Mouse (Mus musculus): Measurements from ENCODE around the gene Zfp385a. TPM values are rescaled to one million over a fixed set of nuclear protein-coding genes. Genes with fewer than 3 reads are reported as not detected.
A peak's percentile ranks its signal among the peaks of the same experiment; 100 is the strongest.

Zfp385a gene
- polyA plus RNA-seq, 1 experiment from 2014 or later: 5.6 TPM

DNA sequence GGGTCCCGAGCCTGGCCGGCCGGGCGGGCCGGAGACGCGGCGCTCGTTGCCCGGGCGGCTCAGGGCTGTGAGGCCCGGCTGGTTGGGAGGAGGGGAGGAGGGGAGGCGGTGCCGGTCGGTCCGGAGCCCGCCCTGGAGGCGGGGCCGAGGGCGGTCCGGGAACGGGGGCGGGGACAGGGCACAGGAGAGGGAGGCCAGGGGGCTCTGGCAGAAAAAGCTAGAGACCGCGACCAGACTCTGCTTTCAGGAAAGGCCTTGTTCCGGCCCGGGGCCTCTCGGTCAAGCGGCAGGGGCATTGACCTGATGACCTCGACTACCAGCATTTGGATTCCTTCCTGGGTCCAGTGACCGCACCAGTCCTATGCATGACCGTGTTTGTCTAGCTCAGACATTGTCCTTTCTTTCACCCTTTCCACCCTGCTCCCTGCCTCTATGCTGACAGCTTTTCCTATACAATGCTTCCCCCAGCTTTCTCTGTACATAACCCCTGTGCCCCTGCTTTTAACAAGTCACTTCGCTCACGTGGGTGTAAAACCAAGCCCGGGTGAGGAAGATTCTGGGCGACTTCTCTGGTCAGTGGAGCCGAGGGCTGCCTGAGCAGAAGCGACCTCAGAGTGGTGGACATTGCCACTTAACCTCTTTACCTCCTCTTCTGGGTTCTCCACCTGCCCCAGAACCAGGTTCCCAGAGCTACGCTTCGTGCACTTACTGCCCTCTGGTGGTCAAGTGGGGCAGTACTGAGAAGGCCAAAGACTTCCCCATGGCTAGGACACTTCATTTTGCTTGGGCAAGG is 16.2 kb downstream of the Zfp385a start:
- Histone ChIP-seq H3K4me1 (replicated peaks) (peaks cover 23% of the 10 kb centered on the region), H3K27ac (peak overlapping the region; percentile 67), H3K9me3 (no peaks in the 10 kb centered on the region), H3K36me3 (no peaks in the 10 kb centered on the region), H3K4me3 (replicated peaks) (peak overlapping the region; percentile 71), H3K4me2 (replicated peaks) (peak overlapping the region; percentile 93), H3K9ac (peak overlapping the region; percentile 70), H3K27me3 (replicated peaks) (no peaks in the 10 kb centered on the region)
- WGBS: 1% methylated on average over 38 of the region's 40 CpGs
- ATAC-seq: peak; percentile 98

- Histone ChIP-seq H3K9me3 (no peaks in the 10 kb centered on the region), H3K27me3 (replicated peaks) (no peaks in the 10 kb centered on the region), H3K4me2 (replicated peaks) (peak overlapping the region; percentile 93), H3K4me3 (replicated peaks) (peak overlapping the region; percentile 71), H3K27ac (no peak overlapping the region), H3K4me1 (replicated peaks) (peaks cover 25% of the 10 kb centered on the region), H3K9ac (peak overlapping the region; percentile 70), H3K36me3 (no peaks in the 10 kb centered on the region)
- 2% methylated on average over 16 of the region's 26 CpGs for WGBS
- peak; percentile 70 for ATAC-seq
Observed at GRCm38 (mm10) chr15:103323070-103323454, 16.8 kb downstream of the Zfp385a start.

GRCm38 (mm10) chr15:103322396-103322795 is 17.5 kb downstream of the Zfp385a start:
- Histone ChIP-seq H3K9ac (peak overlapping the region; percentile 70; the same call in 1 of the 2 replicates), H3K36me3 (no peaks in the 10 kb centered on the region), H3K27me3 (replicated peaks) (no peaks in the 10 kb centered on the region), H3K9me3 (no peaks in the 10 kb centered on the region), H3K4me3 (replicated peaks) (peak overlapping the region; percentile 71), H3K27ac (no peak overlapping the region), H3K4me1 (replicated peaks) (peaks cover 26% of the 10 kb centered on the region), H3K4me2 (replicated peaks) (peak overlapping the region; percentile 93)
- no peak for ATAC-seq
- WGBS: 49% methylated on average over 4 of the region's 4 CpGs

- ATAC-seq: no peak
- Histone ChIP-seq H3K4me3 (replicated peaks) (no peak overlapping the region), H3K36me3 (no peaks in the 10 kb centered on the region), H3K27me3 (replicated peaks) (no peaks in the 10 kb centered on the region), H3K9me3 (no peaks in the 10 kb centered on the region), H3K27ac (no peak overlapping the region), H3K4me2 (replicated peaks) (no peak overlapping the region), H3K9ac (no peak overlapping the region), H3K4me1 (replicated peaks) (peaks cover 26% of the 10 kb centered on the region)
- 58% methylated on average over 1 of the region's 1 CpGs for WGBS
Observed at GRCm38 (mm10) chr15:103321076-103321475, 18.8 kb downstream of the Zfp385a start.

- H3K27ac ChIP-seq: no peak overlapping the region
Observed at GRCm38 (mm10) chr15:103318201-103318816, 21.6 kb downstream of the Zfp385a start.

DNA sequence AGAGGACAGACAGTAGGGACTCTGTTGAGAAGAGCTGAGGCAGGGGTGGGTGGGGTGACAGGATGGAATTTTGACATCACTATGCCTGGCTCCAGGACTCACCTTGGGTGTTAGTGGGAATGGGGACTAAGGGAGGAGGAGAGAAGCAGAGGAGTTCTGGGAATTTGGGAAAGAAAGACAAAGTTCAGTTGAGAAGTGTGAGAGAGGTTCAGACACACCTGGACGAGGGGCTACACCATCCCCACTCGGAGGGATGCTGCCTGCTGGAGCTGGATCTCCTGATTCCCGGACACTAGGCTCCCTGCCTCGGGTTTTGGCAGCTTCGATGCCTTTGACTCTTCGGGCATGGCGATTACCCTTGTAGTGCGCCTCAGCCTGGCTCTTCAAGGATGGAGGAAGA is 22.2 kb downstream of the Zfp385a start:
- Histone ChIP-seq H3K4me1 (replicated peaks) (peaks cover 34% of the 10 kb centered on the region), H3K36me3 (no peaks in the 10 kb centered on the region), H3K4me3 (replicated peaks) (no peak overlapping the region), H3K4me2 (replicated peaks) (no peak overlapping the region), H3K9ac (peak overlapping the region; percentile 4; the same call in 1 of the 2 replicates), H3K9me3 (no peaks in the 10 kb centered on the region), H3K27ac (no peak overlapping the region), H3K27me3 (replicated peaks) (no peaks in the 10 kb centered on the region)
- ATAC-seq: no peak
- 91% methylated on average over 8 of the region's 8 CpGs for WGBS

More at GRCm38 (mm10) chr15:103318201-103318816, 21.6 kb downstream of the Zfp385a start:
- 61% methylated on average over 3 of the region's 3 CpGs for WGBS
- Histone ChIP-seq H3K27me3 (replicated peaks) (no peaks in the 10 kb centered on the region), H3K4me2 (replicated peaks) (no peak overlapping the region), H3K36me3 (no peaks in the 10 kb centered on the region), H3K4me1 (replicated peaks) (peaks cover 36% of the 10 kb centered on the region), H3K9me3 (no peaks in the 10 kb centered on the region), H3K9ac (peak overlapping the region; percentile 4; the same call in 1 of the 2 replicates), H3K4me3 (replicated peaks) (no peak overlapping the region)
- ATAC-seq: no peak

DNA sequence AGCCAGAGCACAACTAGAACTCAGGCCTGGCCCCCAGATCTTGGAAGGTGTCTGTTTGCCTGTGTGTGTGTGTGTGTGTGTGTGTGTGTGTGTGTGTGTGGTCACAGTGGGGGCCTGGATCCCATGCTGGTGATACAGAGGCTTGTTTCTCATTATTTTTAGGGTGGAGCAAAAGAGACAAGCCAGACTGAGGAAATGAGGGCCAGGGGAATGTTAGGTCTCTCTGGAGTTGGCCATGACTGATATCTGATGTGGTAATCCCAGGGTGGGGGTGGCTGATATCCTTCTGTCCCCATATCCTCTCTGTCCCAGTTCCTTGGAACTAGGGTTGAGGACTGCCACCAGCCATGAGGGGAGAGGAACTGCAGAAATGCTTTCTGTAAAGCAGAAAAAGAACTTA is 22.8 kb downstream of the Zfp385a start:
- ATAC-seq: no peak
- Histone ChIP-seq H3K4me1 (replicated peaks) (peaks cover 28% of the 10 kb centered on the region), H3K4me2 (replicated peaks) (no peak overlapping the region), H3K27ac (no peak overlapping the region), H3K9ac (no peak overlapping the region), H3K9me3 (no peaks in the 10 kb centered on the region), H3K36me3 (no peaks in the 10 kb centered on the region), H3K4me3 (replicated peaks) (no peak overlapping the region), H3K27me3 (replicated peaks) (no peaks in the 10 kb centered on the region)

DNA sequence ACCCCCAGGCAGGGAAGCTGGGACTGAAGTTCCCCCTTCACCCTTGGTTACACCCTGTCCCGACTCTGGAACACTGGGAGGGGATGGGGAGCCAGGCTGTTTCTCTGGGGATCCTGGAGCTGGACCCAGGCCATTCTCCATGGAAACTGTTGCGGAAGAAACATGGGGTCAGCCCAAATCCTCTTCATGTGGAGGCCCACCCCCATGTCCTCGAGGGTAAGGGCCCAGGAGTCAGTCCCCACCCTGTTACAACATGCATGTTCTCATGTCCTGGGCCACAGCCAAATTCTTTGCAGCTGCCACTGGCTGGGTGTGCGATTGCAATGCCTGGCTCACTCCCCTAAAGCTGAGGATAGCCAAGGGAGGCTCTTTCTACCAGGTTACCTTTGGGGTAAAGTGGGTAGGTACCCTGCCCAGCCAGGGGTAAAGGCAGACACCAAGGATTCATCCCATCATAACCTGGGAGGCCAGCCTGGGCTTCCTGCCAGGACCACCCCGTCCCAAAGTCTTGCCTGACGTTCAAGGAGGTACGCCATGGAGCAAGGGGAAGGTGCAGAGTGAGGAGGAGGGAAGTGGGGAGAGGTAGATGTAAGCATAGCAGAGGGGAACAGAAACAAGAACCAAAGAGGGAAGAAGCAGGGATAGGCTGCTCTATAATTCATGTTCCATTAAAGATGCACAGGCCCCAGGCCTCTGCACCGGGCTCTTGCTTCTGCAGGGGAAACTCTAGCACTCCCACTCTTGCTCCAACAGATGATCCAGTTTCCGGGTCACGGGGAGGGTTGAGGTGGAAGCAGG is 23.7 kb downstream of the Zfp385a start:
- Histone ChIP-seq H3K36me3 (no peaks in the 10 kb centered on the region), H3K27ac (no peak overlapping the region), H3K9ac (no peak overlapping the region), H3K9me3 (no peaks in the 10 kb centered on the region), H3K4me2 (replicated peaks) (no peak overlapping the region), H3K4me1 (replicated peaks) (peaks cover 23% of the 10 kb centered on the region), H3K27me3 (replicated peaks) (no peaks in the 10 kb centered on the region), H3K4me3 (replicated peaks) (no peak overlapping the region)
- WGBS: 72% methylated on average over 10 of the region's 10 CpGs
- peak; percentile 18; the same call in 1 of the 2 replicates for ATAC-seq

DNA sequence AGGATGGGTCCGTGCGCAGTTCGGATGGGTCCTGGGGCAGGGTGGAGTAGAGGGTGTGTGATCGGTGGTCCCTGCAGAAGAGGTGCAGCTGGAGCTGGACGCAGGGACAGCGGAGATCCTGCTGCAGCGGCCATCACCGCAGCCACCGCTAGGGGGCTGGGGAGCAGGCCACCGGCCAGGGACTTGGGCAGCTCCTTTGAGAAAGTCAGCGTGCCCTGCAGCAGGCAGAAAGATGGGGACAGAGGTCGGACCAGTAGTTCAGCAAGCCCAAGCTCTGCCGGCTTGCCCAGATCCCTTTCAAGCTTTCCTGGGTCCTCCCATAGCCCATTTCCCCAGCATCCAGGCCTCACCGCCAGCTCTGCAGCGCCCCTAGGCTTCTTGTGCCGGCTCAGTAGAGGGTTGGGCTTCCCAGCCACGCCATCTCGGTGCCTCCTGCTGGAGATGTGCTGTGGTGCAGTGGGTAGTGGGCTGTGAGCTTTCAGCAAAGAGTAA is 24.8 kb downstream of the Zfp385a start:
- Histone ChIP-seq H3K36me3 (no peaks in the 10 kb centered on the region), H3K4me3 (replicated peaks) (peak overlapping the region; percentile 25), H3K27ac (0 out of 2 replicates have a peak overlapping the region, but pooled peaks have one; percentile 9), H3K4me1 (replicated peaks) (peaks cover 20% of the 10 kb centered on the region), H3K9me3 (no peaks in the 10 kb centered on the region), H3K9ac (peak overlapping the region; percentile 44), H3K4me2 (replicated peaks) (peak overlapping the region; percentile 72), H3K27me3 (replicated peaks) (no peaks in the 10 kb centered on the region)
- 6% methylated on average over 18 of the region's 18 CpGs for WGBS
- peak; percentile 80 for ATAC-seq

DNA sequence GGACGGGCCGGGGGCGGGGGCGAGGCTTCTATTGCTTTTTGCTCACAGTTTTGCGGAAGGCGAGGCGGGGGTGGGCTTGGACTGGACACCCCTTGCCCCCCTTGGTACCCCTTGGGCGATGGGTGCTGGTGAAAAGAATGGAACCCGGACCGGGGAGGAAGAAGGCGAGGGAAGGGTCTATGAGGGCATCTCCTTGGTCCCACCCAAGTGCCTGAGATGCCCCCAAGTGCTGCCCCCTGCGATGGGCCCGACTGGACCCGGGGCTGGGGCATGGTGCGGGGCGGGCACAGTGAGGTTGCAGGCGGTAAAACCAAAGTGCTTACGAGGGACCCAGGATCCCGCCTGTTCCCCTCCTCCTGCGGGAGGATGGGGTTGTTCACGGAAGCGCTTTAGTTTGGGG is 25.7 kb downstream of the Zfp385a start:
- peaks cover 22% of the 10 kb centered on the region for H3K4me1 ChIP-seq (replicated peaks)
- H3K4me2 ChIP-seq (replicated peaks): peak overlapping the region; percentile 72
- H3K27me3 ChIP-seq (replicated peaks): no peaks in the 10 kb centered on the region
- no peak overlapping the region for H3K27ac ChIP-seq
- H3K4me3 ChIP-seq (replicated peaks): peak overlapping the region; percentile 25; the same call in 1 of the 2 replicates
- 0 out of 2 replicates have a peak overlapping the region, but pooled peaks have one; percentile 4 for H3K9ac ChIP-seq
- H3K9me3 ChIP-seq: no peaks in the 10 kb centered on the region
- H3K36me3 ChIP-seq: no peaks in the 10 kb centered on the region
- ATAC-seq: 0 out of 2 replicates have a peak, but pooled peaks have one; percentile 11
- WGBS: 45% methylated on average over 22 of the region's 22 CpGs

GRCm38 (mm10) chr15:103313495-103314095 is 26.3 kb downstream of the Zfp385a start:
- Histone ChIP-seq H3K4me2 (replicated peaks) (peak overlapping the region; percentile 72), H3K9ac (0 out of 2 replicates have a peak overlapping the region, but pooled peaks have one; percentile 4), H3K27ac (no peak overlapping the region), H3K9me3 (no peaks in the 10 kb centered on the region), H3K36me3 (no peaks in the 10 kb centered on the region), H3K4me3 (replicated peaks) (no peak overlapping the region), H3K27me3 (replicated peaks) (no peaks in the 10 kb centered on the region), H3K4me1 (replicated peaks) (peaks cover 27% of the 10 kb centered on the region)
- 19% methylated on average over 18 of the region's 18 CpGs for WGBS
- peak; percentile 19; the same call in 1 of the 2 replicates for ATAC-seq

All from intestine, embryonic 15.5 days (tissue).